Mouse (Mus musculus) heart, embryonic 11.5 days (tissue): ENCODE results near the gene Vmp1. TPM values are rescaled to one million over a fixed set of nuclear protein-coding genes. Genes with fewer than 3 reads are reported as not detected.

ENCODE experiments used
- microRNA counts: library from miRNA; unstranded; fragments of <30 nt; microRNA quantifications from one replicate; lab custom pipeline; 2015
- microRNA-seq: library from miRNA; unstranded; fragments of <30 nt; microRNA quantifications from one replicate; pipeline ENCODE4, GENCODE M21; 2016; ENCODE audit warnings: borderline number of aligned reads
- polyA plus RNA-seq: library from polyadenylated mRNA; unstranded; fragments of >200 nt; fragmentation: Nextera tagmentation; extraction: Ambion mirVana; gene quantifications from 2 replicates; pipeline ENCODE4 v1.2.1, GENCODE M21; 2014

Gene Vmp1
- polyA plus RNA-seq, 1 experiment from 2014 or later: 112 TPM

MicroRNA genes within 50 kb of the gene (microRNA counts, 519-probe panel; counts per million panel counts)
- microRNA mmu-miR-21 (lab: Ali Mortazavi, UCI): 6,368 counts per million, percentile 82 among the panel's probes with 10 or more counts

Small RNA genes lying within 50 kb of the gene (microRNA-seq; reads per million reads assigned to microRNA genes)
- gene Mir21a: 26,689 reads per million, percentile 99 among the genes with 10 or more reads in this experiment

Other genes starting within 250 kb of the Vmp1 start
- gene Rnft1, start 199.2 kb downstream of the Vmp1 start, polyA plus RNA-seq: 38.4 and 41.5 TPM in 2 replicates
- gene Rps6kb1, start 139.0 kb downstream of the Vmp1 start, polyA plus RNA-seq: 43.4 and 50.0 TPM in 2 replicates
- 10.6 and 12.2 TPM in 2 replicates for gene Tubd1, start 138.8 kb downstream of the Vmp1 start, polyA plus RNA-seq
- gene Ptrh2, start 149 bp upstream of the Vmp1 start, polyA plus RNA-seq: 21.5 and 22.7 TPM in 2 replicates
- 186 and 228 TPM in 2 replicates for gene Cltc, start 73.7 kb upstream of the Vmp1 start, polyA plus RNA-seq
- 15.0 and 16.9 TPM in 2 replicates for gene Dhx40, start 123.9 kb upstream of the Vmp1 start, polyA plus RNA-seq